Mouse (Mus musculus) T-helper 2 cell (primary cell): ENCODE data around the gene Phkb.

ENCODE experiments used
- in situ Hi-C: fragments of 300-600 bp; cut with MboI, MseI; formaldehyde crosslinking; loops from one replicate; pipeline ENCODE4 v1.15.1; 2025; ENCODE audit warnings: high pct_unique_total_duplicates

The Phkb gene

GRCm38 (mm10) chr8:86087468-86087867 lies 246.7 kb downstream of the Phkb start:
- in situ Hi-C loops: loop anchor here (5.0 kb wide), 1 partner anchor 100 kb away; no protein-coding TSS in a partner anchor

- in situ Hi-C loops: no loop called here
Observed at GRCm38 (mm10) chr8:86090666-86091065, 249.9 kb downstream of the Phkb start.
